Mouse (Mus musculus): Measurements from ENCODE around the gene Mbnl3. TPM values are rescaled to one million over a fixed set of nuclear protein-coding genes. Genes with fewer than 3 reads are reported as not detected.

The Mbnl3 gene
- total RNA-seq, 2 experiments from 2014 or later, result not detected

Small RNA genes lying within 50 kb of the gene (microRNA-seq; reads per million reads assigned to microRNA genes)
- 0 reads per million in 2 experiments for gene Gm23417

Other genes with a start within 250 kb of the Mbnl3 start
- gene Rap2c, start 188.5 kb downstream of the Mbnl3 start, total RNA-seq (2021), result 10 to 100 TPM; 26.0 to 29.3 TPM